In the genomic region with DNA sequence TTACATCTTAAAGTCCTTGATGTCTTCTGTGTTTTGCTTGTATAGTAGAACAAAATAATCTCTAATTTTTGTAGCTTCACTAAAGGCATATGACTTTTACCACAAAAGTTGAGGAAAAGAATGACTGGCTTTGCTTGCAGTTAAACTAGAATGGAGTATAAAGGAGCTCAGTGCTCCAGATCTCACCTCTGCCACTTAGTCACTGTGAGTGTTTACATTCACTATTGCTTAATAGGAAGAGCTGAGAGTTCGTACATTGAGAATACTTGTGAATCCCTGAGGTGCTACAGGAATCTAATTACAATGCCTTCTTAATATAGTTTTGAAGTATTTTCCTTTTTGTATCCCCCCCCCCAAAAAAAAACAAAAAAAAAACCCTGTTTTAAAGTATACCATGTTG, we compare ENCODE assay signal across 24 mouse cellular contexts.
"Had no signal": no experiment of that assay in that cellular context is flagged by ENCODE, and none has a peak within 500 bp of the region (broad histone marks: within the 10 kb centered on the region; RNA-seq: fewer than 3 reads in every experiment).

No protein-coding gene starts in this region.

- H3K4me3 ChIP-seq: heart, embryonic 10.5 days; heart, embryonic 12.5 days; hindbrain, embryonic 10.5 days; hindbrain, embryonic 12.5 days; intestine, embryonic 15.5 days; layer of hippocampus, adult 2 months; left cerebral cortex, adult 2 months; limb, embryonic 10.5 days; limb, embryonic 12.5 days had no signal

- H3K27ac ChIP-seq: heart, embryonic 10.5 days; hindbrain, embryonic 10.5 days; hindbrain, embryonic 12.5 days; hindbrain, embryonic 14.5 days; intestine, embryonic 15.5 days; layer of hippocampus, adult 2 months; left cerebral cortex, adult 2 months; limb, embryonic 10.5 days; limb, embryonic 12.5 days had no signal

- H3K9me3 ChIP-seq: heart, embryonic 10.5 days; heart, embryonic 12.5 days; hindbrain, embryonic 10.5 days; hindbrain, embryonic 12.5 days; intestine, embryonic 15.5 days; limb, embryonic 10.5 days; limb, embryonic 12.5 days had no signal

- H3K27me3 ChIP-seq: heart, embryonic 12.5 days; hindbrain, embryonic 12.5 days; intestine, embryonic 15.5 days; limb, embryonic 12.5 days had no signal

- H3K36me3 ChIP-seq: intestine, embryonic 15.5 days had no signal

- H3K4me2 ChIP-seq: heart, embryonic 12.5 days; hindbrain, embryonic 12.5 days; hindbrain, embryonic 14.5 days; intestine, embryonic 15.5 days; limb, embryonic 12.5 days had no signal

- ATAC-seq: forebrain, postnatal 0 days; hindbrain, embryonic 16.5 days; inflammation-experienced regulatory T-cells, adult 6 months; intestine, embryonic 15.5 days; intestine, postnatal 0 days had no signal

- H3K9ac ChIP-seq: forebrain, postnatal 0 days; heart, embryonic 12.5 days; hindbrain, embryonic 12.5 days; hindbrain, embryonic 14.5 days; intestine, embryonic 15.5 days; limb, embryonic 12.5 days had no signal

- DNase-seq: forebrain, postnatal 0 days; gastrocnemius, postnatal 10 days; gastrocnemius, postnatal 25 days; heart, adult 18-20 months; heart, postnatal 10 days; heart, postnatal 4 days; kidney, adult 18-20 months; kidney, adult 8-10 months; kidney, postnatal 10 days; kidney, postnatal 25 days; kidney, postnatal 4 days had no signal

- H3K4me1 ChIP-seq: heart, embryonic 10.5 days; hindbrain, embryonic 10.5 days; hindbrain, embryonic 12.5 days; intestine, embryonic 15.5 days; limb, embryonic 10.5 days; limb, embryonic 12.5 days had no signal
